Mouse (Mus musculus) liver, adult 2 months (tissue): ENCODE data around the gene Zcchc14.

Source experiments
- CTCF ChIP-seq: fragments of 200-500 bp; IDR thresholded peaks from 2 replicates; pipeline ENCODE4 v1.5.1; 2011; ENCODE audit warnings: low read depth, low read length, control low read depth
- POLR2A ChIP-seq: fragments of 200-500 bp; IDR thresholded peaks from 2 replicates; pipeline ENCODE4 v1.6.1; 2011; ENCODE audit warnings: low read length, control low read depth; ENCODE audit not compliant: insufficient read depth; ENCODE audit errors: extremely low read depth

- TF ChIP-seq POLR2A (no peak), CTCF (no peak)
These were observed 16.5 kb upstream of the Zcchc14 start for GRCm38 (mm10) chr8:121669208-121669607.
